Mouse (Mus musculus): ENCODE measurements around the gene Rangrf. TPM values are rescaled to one million over a fixed set of nuclear protein-coding genes. Genes with fewer than 3 reads are reported as not detected.
"Not testable (repeated sequence)": the region's sequence is repeated elsewhere in the genome, so short reads cannot be mapped to it uniquely, and the experiment has no call there.

Rangrf gene
- total and polyA plus RNA-seq, 3 experiments = 159 to 207 TPM; not detected in 1

- H3K27ac ChIP-seq (ENCODE audit: control insufficient read depth, low read depth, low read length) = no peak overlapping the region
- no peak for DNase-seq (ENCODE audit: low read depth, low spot score)
- H3K9ac ChIP-seq (ENCODE audit: control insufficient read depth, low read depth, low read length, poor library complexity, severe bottlenecking) = no peak overlapping the region
- TF ChIP-seq ZKSCAN1 (IDR thresholded peaks at IDR 0.05; ENCODE audit: low read depth, low read length) = no peak
- TF ChIP-seq HCFC1 (IDR thresholded peaks at IDR 0.05; ENCODE audit: low read depth, low read length) = no peak
- TF ChIP-seq MEF2A (IDR thresholded peaks at IDR 0.05; ENCODE audit: extremely low read depth, insufficient replicate concordance, low read depth, low read length, poor library complexity, severe bottlenecking) = no peak
- TF ChIP-seq TAL1 (IDR thresholded peaks at IDR 0.05; ENCODE audit: low read length) = no peak
- TF ChIP-seq RAD21 (IDR thresholded peaks at IDR 0.05; ENCODE audit: low read depth, low read length) = no peak
- TF ChIP-seq ZNF384 (IDR thresholded peaks at IDR 0.05; ENCODE audit: low read depth, low read length) = no peak
- TF ChIP-seq MYC (IDR thresholded peaks at IDR 0.05; ENCODE audit: low read depth, low read length) = no peak
- H3K79me2 ChIP-seq (ENCODE audit: control insufficient read depth, insufficient read depth, low read length, poor library complexity) = no peaks in the 10 kb centered on the region; the same call in 1 of the 2 replicates
- H3K4me1 ChIP-seq (ENCODE audit: control insufficient read depth in 1 of 2, insufficient read depth in 2 of 2, low read length in 2 of 2) = peaks cover 6 to 16% of the 10 kb centered on the region in 2 experiments
- H3K36me3 ChIP-seq (ENCODE audit: control insufficient read depth in 1 of 2, insufficient read depth in 2 of 2, low read length in 2 of 2) = peaks cover 0 to 10% of the 10 kb centered on the region in 2 experiments; a peak in 2 of 4 replicates
- H3K27me3 ChIP-seq (ENCODE audit: control insufficient read depth in 1 of 2, insufficient read depth in 2 of 2, low read length in 2 of 2) = no peaks in the 10 kb centered on the region
- no peak overlapping the region for H3K4me3 ChIP-seq (ENCODE audit: control insufficient read depth in 1 of 2, insufficient read depth in 1 of 2, low read depth in 2 of 2, low read length in 2 of 2)
- no peaks in the 10 kb centered on the region for H3K9me3 ChIP-seq (replicated peaks; ENCODE audit: insufficient read depth, low read length)
Measured at GRCm38 (mm10) chr11:68975601-68976000, 616 bp upstream of the Rangrf start.

GRCm38 (mm10) chr11:68974059-68974450, 930 bp downstream of the Rangrf start:
- no peak for TF ChIP-seq ZNF384 (IDR thresholded peaks at IDR 0.05; ENCODE audit: low read depth, low read length)
- no peak for TF ChIP-seq E2F4 (IDR thresholded peaks at IDR 0.05; ENCODE audit: borderline replicate concordance, low read depth, low read length)
- TF ChIP-seq CTCF (IDR thresholded peaks at IDR 0.05 in 2 of 3, conservative IDR thresholded peaks at IDR 0.05 in 1 of 3; ENCODE audit: control insufficient read depth in 1 of 3, insufficient read depth in 1 of 3, low read depth in 2 of 3, low read length in 3 of 3, poor library complexity in 1 of 3, severe bottlenecking in 1 of 3) = no peak
- no peak for TF ChIP-seq HCFC1 (IDR thresholded peaks at IDR 0.05; ENCODE audit: low read depth, low read length)
- TF ChIP-seq ELF1 (IDR thresholded peaks at IDR 0.05; ENCODE audit: low read depth, low read length) = no peak
- Histone ChIP-seq H3K27me3 (ENCODE audit: control insufficient read depth in 1 of 2, insufficient read depth in 2 of 2, low read length in 2 of 2) (no peaks in the 10 kb centered on the region), H3K79me2 (ENCODE audit: control insufficient read depth, insufficient read depth, low read length, poor library complexity) (no peaks in the 10 kb centered on the region; the same call in 1 of the 2 replicates), H3K27ac (ENCODE audit: control insufficient read depth, low read depth, low read length) (0 out of 2 replicates have a peak overlapping the region, but pooled peaks have one; percentile 22), H3K9me3 (replicated peaks; ENCODE audit: insufficient read depth, low read length) (no peaks in the 10 kb centered on the region), H3K36me3 (ENCODE audit: control insufficient read depth in 1 of 2, insufficient read depth in 2 of 2, low read length in 2 of 2) (peaks cover 0 to 3% of the 10 kb centered on the region in 2 experiments; a peak in 2 of 4 replicates), H3K4me1 (ENCODE audit: control insufficient read depth in 1 of 2, insufficient read depth in 2 of 2, low read length in 2 of 2) (peaks cover under 1 to 11% of the 10 kb centered on the region in 2 experiments; a peak in 3 of 4 replicates), H3K4me3 (ENCODE audit: control insufficient read depth in 1 of 2, insufficient read depth in 1 of 2, low read depth in 2 of 2, low read length in 2 of 2) (peak overlapping the region; percentile 75 to 76), H3K9ac (ENCODE audit: control insufficient read depth, low read depth, low read length, poor library complexity, severe bottlenecking) (peak overlapping the region; percentile 59)
- no peak for DNase-seq (ENCODE audit: low read depth, low spot score)

- Histone ChIP-seq H3K27ac (ENCODE audit: control insufficient read depth, low read depth, low read length) (peak overlapping the region; percentile 69), H3K9ac (ENCODE audit: control insufficient read depth, low read depth, low read length, poor library complexity, severe bottlenecking) (peak overlapping the region; percentile 59), H3K4me1 (ENCODE audit: control insufficient read depth in 1 of 2, insufficient read depth in 2 of 2, low read length in 2 of 2) (peaks cover 0 to 15% of the 10 kb centered on the region in 2 experiments; a peak in 3 of 4 replicates), H3K4me3 (ENCODE audit: control insufficient read depth in 1 of 2, insufficient read depth in 1 of 2, low read depth in 2 of 2, low read length in 2 of 2) (peak overlapping the region; percentile 75 to 76)
- not testable (repeated sequence) for H3K27me3 ChIP-seq (ENCODE audit: control insufficient read depth in 1 of 2, insufficient read depth in 2 of 2, low read length in 2 of 2); H3K79me2 ChIP-seq (ENCODE audit: control insufficient read depth, insufficient read depth, low read length, poor library complexity); H3K36me3 ChIP-seq (ENCODE audit: control insufficient read depth in 1 of 2, insufficient read depth in 2 of 2, low read length in 2 of 2); H3K9me3 ChIP-seq (replicated peaks; ENCODE audit: insufficient read depth, low read length)
- DNase-seq (ENCODE audit: low read depth, low spot score) = peak; percentile 97
- TF ChIP-seq POLR2A (IDR thresholded peaks at IDR 0.05; ENCODE audit: control insufficient read depth in 1 of 2, insufficient read depth in 1 of 2, low read depth in 1 of 2, low read length in 2 of 2, poor library complexity in 1 of 2) (peak in 1 of 2 experiments; percentile 89; a peak in 3 of 4 replicates), NRF1 (IDR thresholded peaks at IDR 0.05; ENCODE audit: insufficient read depth, low read depth, low read length, poor library complexity, severe bottlenecking) (peak; percentile 60), MYC (IDR thresholded peaks at IDR 0.05; ENCODE audit: low read depth, low read length) (peak; percentile 83), MXI1 (IDR thresholded peaks at IDR 0.05; ENCODE audit: low read depth, low read length) (peak; percentile 98), HCFC1 (IDR thresholded peaks at IDR 0.05; ENCODE audit: low read depth, low read length) (peak; percentile 42; the same call in 1 of the 2 replicates), USF1 (IDR thresholded peaks at IDR 0.05; ENCODE audit: low read depth, low read length) (peak; percentile 70), NELFE (IDR thresholded peaks at IDR 0.05; ENCODE audit: low read depth, low read length) (peak; percentile 67), POLR2AphosphoS2 (IDR thresholded peaks at IDR 0.05; ENCODE audit: low read length) (peak; percentile 63), SIN3A (IDR thresholded peaks at IDR 0.05; ENCODE audit: low read length) (peak; percentile 87), MAX (IDR thresholded peaks at IDR 0.05; ENCODE audit: low read length) (peak; percentile 88), MYB (IDR thresholded peaks at IDR 0.05; ENCODE audit: low read depth, low read length) (0 out of 2 replicates have a peak, but pooled peaks have one; percentile 21), TBP (IDR thresholded peaks at IDR 0.05; ENCODE audit: low read depth, low read length) (peak; percentile 62)
Measured at GRCm38 (mm10) chr11:68973250-68974058, 1.5 kb downstream of the Rangrf start.
